Mouse (Mus musculus): ENCODE measurements around the gene Zkscan2. TPM values are rescaled to one million over a fixed set of nuclear protein-coding genes. Genes with fewer than 3 reads are reported as not detected.

Zkscan2 gene
- total RNA-seq (2021), result 1 to 10 TPM in 1 of 2 experiments, under 1 TPM in 1; 0.96 to 1.0 TPM
- long read RNA-seq, experiment 1, full-length matches to known transcripts, result 1 of 1 reads
- long read RNA-seq, experiment 1, partial matches to known transcripts, result 0 of 1 reads
- long read RNA-seq, experiment 1, other reads (novel, unspliced or antisense), result 0 of 1 reads
- long read RNA-seq, experiment 2, full-length matches to known transcripts, result 1 of 1 reads
- long read RNA-seq, experiment 2, partial matches to known transcripts, result 0 of 1 reads
- long read RNA-seq, experiment 2, other reads (novel, unspliced or antisense), result 0 of 1 reads

- DNase-seq (ENCODE audit: low spot score in 2 of 2), result peak; percentile 61 to 67
Measured at GRCm38 (mm10) chr7:123500239-123501219, at the start of gene Zkscan2. TSS of gene Zkscan2 (minus strand) at chr7:123500449.

- no peak for DNase-seq (ENCODE audit: low spot score in 2 of 2)
Measured at GRCm38 (mm10) chr7:123529190-123529589, 28.9 kb upstream of the Zkscan2 start.

GRCm38 (mm10) chr7:123525761-123526160, 25.5 kb upstream of the Zkscan2 start:
- DNase-seq (ENCODE audit: low spot score in 2 of 2), result no peak

- peak; percentile 56 to 61 for DNase-seq (ENCODE audit: low spot score in 2 of 2)
Measured at GRCm38 (mm10) chr7:123524218-123524861, 24.1 kb upstream of the Zkscan2 start.

GRCm38 (mm10) chr7:123507946-123508345, 7.7 kb upstream of the Zkscan2 start:
- no peak for DNase-seq (ENCODE audit: low spot score in 2 of 2)

GRCm38 (mm10) chr7:123503358-123503757, 3.1 kb upstream of the Zkscan2 start:
- peak; percentile 12 to 29 for DNase-seq (ENCODE audit: low spot score in 2 of 2)

GRCm38 (mm10) chr7:123499481-123500238, 589 bp downstream of the Zkscan2 start:
- no peak for DNase-seq (ENCODE audit: low spot score in 2 of 2)

- DNase-seq (ENCODE audit: low spot score in 2 of 2), result no peak
Measured at GRCm38 (mm10) chr7:123487703-123488102, 12.5 kb downstream of the Zkscan2 start.

- no peak for DNase-seq (ENCODE audit: low spot score in 2 of 2)
Measured at GRCm38 (mm10) chr7:123467961-123468360, 32.3 kb downstream of the Zkscan2 start.

GRCm38 (mm10) chr7:123465692-123466387, 34.4 kb downstream of the Zkscan2 start:
- peak; percentile 69 to 70 for DNase-seq (ENCODE audit: low spot score in 2 of 2)

- DNase-seq (ENCODE audit: low spot score in 2 of 2), result no peak
Measured at GRCm38 (mm10) chr7:123463569-123463968, 36.7 kb downstream of the Zkscan2 start.

GRCm38 (mm10) chr7:123462070-123462501, 38.2 kb downstream of the Zkscan2 start, which contains the start of gene Aqp8:
TSS of gene Aqp8 (plus strand) at chr7:123462291.
- DNase-seq (ENCODE audit: low spot score in 2 of 2), result no peak

GRCm38 (mm10) chr7:123461316-123461715, 38.9 kb downstream of the Zkscan2 start:
- DNase-seq (ENCODE audit: low spot score in 2 of 2), result no peak

GRCm38 (mm10) chr7:123459247-123459646, 41.0 kb downstream of the Zkscan2 start:
- DNase-seq (ENCODE audit: low spot score in 2 of 2), result no peak

- DNase-seq (ENCODE audit: low spot score in 2 of 2), result no peak
Measured at GRCm38 (mm10) chr7:123458309-123458708, 41.9 kb downstream of the Zkscan2 start.

GRCm38 (mm10) chr7:123455088-123455487, 45.2 kb downstream of the Zkscan2 start:
- no peak for DNase-seq (ENCODE audit: low spot score in 2 of 2)

GRCm38 (mm10) chr7:123453066-123453465, 47.2 kb downstream of the Zkscan2 start:
- DNase-seq (ENCODE audit: low spot score in 2 of 2), result no peak

GRCm38 (mm10) chr7:123452551-123452950, 47.7 kb downstream of the Zkscan2 start:
- DNase-seq (ENCODE audit: low spot score in 2 of 2), result no peak

GRCm38 (mm10) chr7:123450515-123450914, 49.7 kb downstream of the Zkscan2 start:
- no peak for DNase-seq (ENCODE audit: low spot score in 2 of 2)

GRCm38 (mm10) chr7:123449676-123450075, 50.6 kb downstream of the Zkscan2 start:
- DNase-seq (ENCODE audit: low spot score in 2 of 2), result no peak

All from adrenal gland, adult 18-20 months (tissue).